Mouse (Mus musculus) CH12.LX (cell line): Measurements from ENCODE around the gene Cyp2j8.

Experiments used
- CTCF ChIP-seq, 2 experiments: IDR thresholded peaks in 1 of 2; conservative IDR thresholded peaks in 1 of 2; 2 replicates each; pipeline ENCODE4 v1.5.1; 2011 to 2012; ENCODE audit warnings: low read depth in 2 of 2, low read length in 2 of 2, improper control_type of control experiment in 1 of 2, inconsistent platforms in 1 of 2, mild to moderate bottlenecking in 1 of 2, moderate library complexity in 1 of 2
- ETS1 ChIP-seq: conservative IDR thresholded peaks from 2 replicates; pipeline ENCODE4 v1.6.1; 2012; ENCODE audit warnings: low read depth, mild to moderate bottlenecking, inconsistent platforms, low read length, improper control_type of control experiment, moderate library complexity
- IRF4 ChIP-seq: IDR thresholded peaks from 2 replicates; pipeline ENCODE4 v1.6.1; 2014; ENCODE audit warnings: low read depth, mild to moderate bottlenecking, inconsistent platforms, low read length, improper control_type of control experiment
- KAT2A ChIP-seq: IDR thresholded peaks from 2 replicates; pipeline ENCODE4 v1.6.1; 2012; ENCODE audit warnings: low read length, improper control_type of control experiment, inconsistent platforms; ENCODE audit not compliant: insufficient replicate concordance
- MAX ChIP-seq: IDR thresholded peaks from 2 replicates; pipeline ENCODE4 v1.6.1; 2011; ENCODE audit warnings: low read length, improper control_type of control experiment
- MAZ ChIP-seq: IDR thresholded peaks from 2 replicates; pipeline ENCODE4 v1.6.1; 2012; ENCODE audit warnings: low read depth, mild to moderate bottlenecking, inconsistent platforms, low read length, improper control_type of control experiment, moderate library complexity
- NELFE ChIP-seq: IDR thresholded peaks from 2 replicates; pipeline ENCODE4 v1.6.1; 2011; ENCODE audit warnings: low read depth, low read length, improper control_type of control experiment
- POLR2A ChIP-seq: IDR thresholded peaks from 2 replicates; pipeline ENCODE4 v1.6.1; 2011; ENCODE audit warnings: low read depth, mild to moderate bottlenecking, improper control_type of control experiment, low read length
- RCOR1 ChIP-seq: conservative IDR thresholded peaks from 2 replicates; pipeline ENCODE4 v1.6.1; 2012; ENCODE audit warnings: low read depth, mild to moderate bottlenecking, inconsistent platforms, low read length, improper control_type of control experiment
- TCF12 ChIP-seq: IDR thresholded peaks from 2 replicates; pipeline ENCODE4 v1.6.1; 2014; ENCODE audit warnings: low read depth, mild to moderate bottlenecking, inconsistent platforms, low read length, improper control_type of control experiment
- ZNF384 ChIP-seq: IDR thresholded peaks from 2 replicates; pipeline ENCODE4 v1.6.1; 2012; ENCODE audit warnings: low read depth, low read length, improper control_type of control experiment, inconsistent platforms

GRCm38 (mm10) chr4:96525772-96526171 lies 18.6 kb upstream of the Cyp2j8 start:
- TF ChIP-seq ETS1 (no peak), CTCF (conservative IDR thresholded peaks at IDR 0.05 in 1 of 2, IDR thresholded peaks at IDR 0.05 in 1 of 2; ENCODE audit: low read depth in 2 of 2, low read length in 2 of 2) (no peak), TCF12 (no peak), MAZ (no peak), ZNF384 (no peak), IRF4 (no peak), RCOR1 (no peak), KAT2A (no peak), MAX (no peak), NELFE (no peak), POLR2A (no peak)
